Mouse (Mus musculus) NIH3T3 (cell line): ENCODE data around the gene Bbof1.

Source experiments
- DNase-seq: peaks from one replicate; pipeline ENCODE4 v3.0.0-alpha.2; 2012; ENCODE audit warnings: low read depth

The Bbof1 gene

DNA sequence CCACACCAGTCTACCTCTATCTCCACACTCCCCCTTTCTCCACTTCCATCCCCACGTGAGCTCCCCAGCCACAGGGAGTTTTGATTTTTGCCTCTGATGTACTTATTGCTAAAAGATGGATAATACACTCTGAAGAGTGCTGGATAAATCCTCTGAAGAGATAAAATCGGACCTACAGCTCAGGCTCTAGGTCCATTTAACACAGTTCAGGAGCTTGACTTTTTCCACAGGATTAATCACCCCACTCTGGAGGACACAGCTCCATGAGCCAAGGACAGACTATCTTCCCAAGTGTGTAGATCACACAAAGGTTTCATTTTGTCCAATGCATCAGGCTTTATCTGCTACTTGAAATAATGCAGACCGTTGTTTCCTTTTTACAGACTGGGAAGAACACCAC is 8.8 kb upstream of the Bbof1 start:
- DNase-seq: no peak

DNA sequence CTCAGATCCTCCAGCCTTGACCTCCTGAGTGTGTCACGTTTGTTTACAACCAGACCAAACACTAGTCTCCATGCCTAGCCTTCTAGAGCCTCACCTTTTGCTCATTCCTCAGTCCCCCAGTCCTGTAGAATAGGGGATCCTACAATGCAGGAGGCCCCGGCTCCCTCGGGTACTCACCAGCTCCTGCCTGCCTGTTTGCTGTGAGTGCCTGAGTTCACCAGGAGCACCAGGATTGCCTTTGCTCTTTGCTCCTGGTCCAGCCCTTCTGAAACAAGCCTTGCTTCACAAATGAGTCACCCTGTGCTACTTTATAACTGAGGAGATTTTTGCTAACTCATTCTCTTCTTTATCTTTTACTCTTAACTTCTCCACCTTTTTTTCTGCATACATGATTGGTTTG is 8.2 kb upstream of the Bbof1 start:
- peak; percentile 50 for DNase-seq

DNA sequence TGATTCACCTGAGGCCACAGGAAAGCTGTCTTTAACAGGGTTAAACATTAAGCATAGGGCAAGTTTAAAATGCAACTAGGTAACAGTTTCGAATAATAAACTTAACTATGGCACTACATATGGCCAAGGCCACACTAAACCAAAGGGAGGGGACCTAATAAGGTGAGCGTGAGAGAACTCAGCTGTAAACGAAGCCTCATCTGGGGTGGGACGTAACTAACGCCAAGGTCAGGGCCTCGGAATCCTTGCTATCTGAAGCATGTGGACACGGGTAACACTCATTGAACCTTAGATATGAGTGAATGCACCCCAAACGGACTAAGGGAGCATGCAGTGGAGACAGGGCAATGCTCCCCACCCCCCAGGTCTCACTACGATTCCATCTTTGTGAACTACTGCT is 5.9 kb upstream of the Bbof1 start:
- DNase-seq: no peak

DNA sequence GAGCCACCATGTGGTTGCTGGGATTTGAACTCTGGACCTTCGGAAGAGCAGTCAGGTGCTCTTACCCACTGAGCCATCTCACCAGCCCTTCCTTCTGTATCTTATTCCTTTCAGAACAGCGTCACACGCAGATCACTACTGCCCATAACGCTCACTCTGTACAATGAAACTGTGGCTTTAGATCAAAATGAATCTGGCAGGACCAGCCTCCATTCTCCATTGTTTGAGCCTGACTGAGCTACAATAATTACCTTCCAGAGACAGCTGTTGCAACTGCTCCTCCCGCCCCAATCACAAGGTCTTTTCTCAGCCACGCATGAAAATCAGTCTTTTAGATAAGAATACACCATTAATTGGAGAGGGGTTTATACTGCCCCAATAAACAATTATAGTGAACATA is 4.3 kb upstream of the Bbof1 start:
- DNase-seq: no peak

DNA sequence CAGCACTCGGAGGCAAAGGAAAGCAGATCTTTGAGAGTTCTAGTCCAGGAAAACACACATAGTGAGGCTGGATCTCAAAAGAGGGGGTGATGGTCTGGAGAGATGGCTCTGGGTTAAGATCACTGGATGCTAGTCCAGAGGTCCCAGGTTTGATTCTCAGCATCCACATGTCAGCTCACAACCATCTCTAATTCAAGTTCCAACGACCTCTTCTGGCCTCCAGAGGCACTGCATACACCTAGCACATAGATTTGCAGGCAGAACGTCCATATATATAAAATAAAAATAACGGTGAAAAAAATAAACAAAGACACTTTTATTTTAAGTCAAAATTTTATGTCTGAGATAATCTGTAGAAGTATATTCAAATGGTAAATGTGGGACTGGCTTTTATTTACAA is 1.6 kb upstream of the Bbof1 start:
- no peak for DNase-seq

DNA sequence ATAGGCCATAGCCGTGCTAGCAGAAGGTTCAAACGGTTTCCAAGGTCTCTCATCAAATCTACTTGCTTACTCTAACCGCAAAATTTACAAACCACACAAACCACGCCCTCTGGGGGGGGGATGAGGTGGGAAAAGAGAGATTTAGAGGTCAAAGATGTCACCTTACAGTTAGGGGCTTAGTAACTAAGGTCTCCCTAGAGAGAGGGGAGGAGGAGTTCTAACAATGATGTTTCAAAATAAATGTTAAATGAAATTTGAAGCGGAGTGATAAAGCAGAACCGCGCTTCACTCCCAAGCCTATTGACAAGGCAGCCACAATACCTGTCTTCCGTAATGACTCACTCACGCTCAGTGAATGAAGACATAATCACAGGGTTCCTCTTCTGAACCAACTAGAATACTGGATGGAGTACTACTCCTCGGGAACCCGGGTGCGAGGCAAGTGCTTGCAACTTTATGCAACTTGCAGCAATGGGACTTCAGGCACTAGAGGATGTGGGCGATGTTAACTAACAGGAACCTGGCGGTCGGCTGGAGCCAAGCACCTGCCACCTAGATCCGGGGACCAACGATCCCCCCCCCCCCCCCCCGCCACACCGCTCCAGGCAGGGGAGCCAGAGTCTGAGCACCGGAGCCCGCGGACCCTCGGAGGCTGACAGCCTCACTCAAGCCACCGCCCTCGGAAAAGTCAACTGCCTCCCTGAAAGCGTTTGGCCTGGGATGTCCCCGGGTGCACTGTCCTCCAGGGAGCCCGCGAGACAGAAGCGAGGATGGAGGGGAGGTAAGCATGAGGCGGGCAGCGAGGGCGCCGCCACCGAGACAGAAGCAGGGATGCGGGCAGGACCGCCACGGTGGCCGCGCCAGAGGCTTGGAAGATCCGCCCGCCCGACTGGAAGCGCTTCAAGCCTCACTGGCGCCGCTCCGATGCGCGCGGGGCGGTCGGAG is 725 bp upstream of the Bbof1 start:
- DNase-seq: no peak

DNA sequence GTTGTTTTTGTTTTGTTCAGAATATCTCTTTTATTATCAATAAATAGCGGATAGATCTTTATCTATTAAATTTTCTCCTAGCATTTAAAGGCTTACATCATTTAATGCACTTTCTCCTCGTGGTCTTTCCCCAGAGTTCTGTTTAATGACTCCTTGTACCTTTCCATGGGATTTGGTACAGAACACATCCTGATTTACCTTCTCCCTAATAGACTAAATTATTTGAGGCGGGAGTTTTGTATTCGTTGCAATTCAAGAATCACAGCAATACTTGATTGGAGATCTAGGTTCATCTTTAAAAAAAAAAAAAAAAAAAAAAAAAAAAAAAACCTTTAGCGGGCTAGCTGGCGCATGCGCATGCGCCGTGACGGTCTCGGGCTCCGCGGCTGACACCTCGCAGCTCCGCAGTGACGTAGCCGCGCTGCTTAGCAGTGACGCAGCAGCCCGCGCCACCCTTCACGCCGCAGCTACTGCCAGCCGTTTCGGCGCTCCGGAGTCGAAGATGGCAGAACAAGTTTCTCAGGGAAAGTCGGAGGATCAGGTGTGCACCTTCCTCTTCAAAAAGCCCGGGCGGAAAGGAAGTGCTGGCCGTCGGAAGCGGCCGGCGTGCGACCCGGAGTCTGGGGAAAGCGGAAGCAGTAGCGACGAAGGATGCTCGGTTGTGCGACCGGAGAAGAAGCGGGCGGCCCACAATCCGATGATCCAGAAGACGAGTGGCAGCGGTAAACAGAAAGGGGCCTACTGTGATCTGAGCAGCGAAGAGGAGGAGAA is 8.1 kb downstream of the Bbof1 start, which contains the start of gene Rnf113a2:
Gene Rnf113a2, plus strand, starts transcription at position 363 of the 771 bp plus-strand sequence.
- DNase-seq: peak; percentile 93

DNA sequence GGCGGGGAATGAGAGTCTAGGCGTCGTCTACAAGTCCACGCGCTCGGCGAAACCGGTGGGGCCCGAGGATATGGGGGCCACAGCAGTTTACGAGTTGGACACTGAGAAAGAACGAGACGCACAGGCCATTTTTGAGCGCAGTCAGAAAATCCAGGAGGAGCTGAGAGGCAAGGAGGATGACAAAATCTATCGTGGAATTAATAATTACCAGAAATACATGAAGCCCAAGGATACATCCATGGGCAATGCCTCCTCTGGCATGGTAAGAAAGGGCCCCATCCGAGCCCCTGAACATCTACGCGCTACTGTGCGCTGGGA is 8.7 kb downstream of the Bbof1 start:
- DNase-seq: no peak

DNA sequence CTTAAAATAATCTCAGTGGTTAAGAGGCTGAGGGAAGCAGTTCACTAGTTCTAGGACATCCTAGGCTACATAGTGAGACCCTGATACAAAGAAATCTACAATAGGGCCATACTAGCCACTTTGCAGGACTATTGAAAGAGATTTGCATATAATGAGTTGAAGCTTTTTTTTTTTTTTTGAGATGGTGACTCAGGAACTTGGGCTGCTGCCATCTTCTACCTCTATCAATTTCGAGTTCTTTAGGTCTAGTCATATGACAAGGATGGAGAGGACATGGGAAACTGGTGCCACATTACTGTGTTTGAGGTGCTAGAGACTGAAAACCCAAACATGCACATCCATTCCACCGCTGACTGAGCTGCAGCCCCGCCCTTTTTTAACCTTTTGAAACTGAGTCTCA is 15.1 kb downstream of the Bbof1 start:
- DNase-seq: peak; percentile 46

DNA sequence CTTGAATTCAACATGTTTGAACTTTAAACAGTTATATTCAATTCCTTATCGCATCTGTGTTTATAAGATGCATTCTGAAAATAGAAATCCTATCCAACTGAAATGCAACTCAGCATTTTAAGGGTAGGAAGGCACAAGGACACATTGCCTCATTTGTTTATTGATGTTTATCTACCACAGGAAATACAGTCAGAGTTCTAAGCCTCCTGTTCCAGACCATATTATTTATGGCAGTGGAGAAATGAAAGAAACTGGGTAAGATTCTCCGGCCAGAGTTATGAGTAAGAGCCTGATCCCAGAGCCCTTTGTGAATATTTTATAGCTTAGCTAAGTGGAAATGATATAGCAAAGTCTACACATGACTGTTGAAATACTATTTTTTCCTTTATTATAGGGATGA is 21.0 kb downstream of the Bbof1 start:
- DNase-seq: peak; percentile 30

DNA sequence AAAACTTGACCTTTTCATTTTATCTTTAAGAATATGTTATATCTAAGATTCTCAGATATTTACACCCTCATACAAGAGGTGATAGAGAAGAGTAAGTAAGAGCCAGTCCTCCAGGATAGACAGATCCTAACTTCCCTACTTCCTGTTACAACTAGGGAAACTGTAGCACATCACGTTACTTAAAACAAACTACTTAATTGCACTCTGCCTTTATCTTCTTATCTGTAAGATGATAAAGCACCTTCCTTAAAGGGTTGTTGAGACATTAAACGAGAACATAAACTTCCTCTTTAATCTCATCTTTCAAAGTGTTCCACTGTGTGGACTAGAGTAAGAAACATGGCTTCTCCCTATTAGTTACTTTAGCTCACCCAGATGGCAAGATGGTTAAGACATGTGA is 29.8 kb downstream of the Bbof1 start:
- no peak for DNase-seq

DNA sequence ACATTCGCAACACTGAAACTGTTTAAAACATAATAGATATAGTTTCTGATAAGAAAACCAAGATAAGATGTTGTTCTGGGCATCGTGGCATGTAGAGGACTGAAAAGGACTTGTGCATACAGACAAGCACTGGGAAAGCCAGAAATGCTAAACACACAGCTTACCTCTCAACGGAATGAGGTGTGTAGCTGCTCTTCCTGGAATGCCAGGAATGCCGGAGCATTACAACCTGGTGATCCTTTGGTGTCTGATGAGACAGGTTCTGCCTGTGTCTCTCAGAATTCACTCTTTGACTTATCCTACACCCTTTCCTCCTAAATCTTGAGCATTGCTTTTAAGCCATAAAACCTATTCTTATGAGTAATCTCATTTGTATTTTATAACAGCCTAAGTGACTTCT is 33.7 kb downstream of the Bbof1 start:
- DNase-seq: no peak

DNA sequence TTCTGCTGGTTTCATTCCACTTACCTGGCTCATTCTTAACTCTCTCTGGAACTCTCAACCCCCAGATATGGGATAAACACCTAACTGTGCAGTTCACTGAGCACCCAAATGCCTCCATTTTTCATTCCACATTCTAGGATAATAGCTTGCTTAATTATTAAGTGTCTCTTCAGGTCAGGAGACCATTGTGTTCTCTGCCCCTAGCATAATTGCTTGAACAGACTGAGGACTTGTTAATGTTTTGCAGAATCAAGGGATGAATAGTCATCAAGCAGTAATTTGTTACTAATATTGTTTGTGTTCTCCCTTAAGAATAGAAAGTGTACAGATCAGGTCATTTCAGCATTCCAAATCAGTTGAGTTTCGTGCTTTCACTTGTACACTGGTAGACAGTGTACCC is 38.5 kb downstream of the Bbof1 start:
- DNase-seq: no peak

DNA sequence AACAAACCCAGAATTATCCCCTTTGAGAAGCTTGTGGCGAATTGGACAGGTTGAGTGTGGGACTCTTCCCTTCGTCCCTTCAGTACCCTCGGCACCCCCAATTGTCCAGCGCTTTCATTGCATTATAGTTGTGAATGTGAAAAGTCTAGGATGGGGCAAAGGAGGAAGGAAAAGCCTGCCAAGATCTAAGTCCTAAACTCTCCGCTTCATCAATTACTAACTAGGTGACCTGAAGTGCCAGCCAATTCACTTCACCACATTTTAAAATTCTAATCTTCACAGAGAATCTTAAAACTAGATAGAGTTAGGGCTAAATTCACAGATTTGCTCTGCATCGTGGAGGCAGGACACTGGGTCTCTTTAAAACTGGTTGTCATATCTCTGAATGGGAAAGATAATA is 39.3 kb downstream of the Bbof1 start:
- no peak for DNase-seq

DNA sequence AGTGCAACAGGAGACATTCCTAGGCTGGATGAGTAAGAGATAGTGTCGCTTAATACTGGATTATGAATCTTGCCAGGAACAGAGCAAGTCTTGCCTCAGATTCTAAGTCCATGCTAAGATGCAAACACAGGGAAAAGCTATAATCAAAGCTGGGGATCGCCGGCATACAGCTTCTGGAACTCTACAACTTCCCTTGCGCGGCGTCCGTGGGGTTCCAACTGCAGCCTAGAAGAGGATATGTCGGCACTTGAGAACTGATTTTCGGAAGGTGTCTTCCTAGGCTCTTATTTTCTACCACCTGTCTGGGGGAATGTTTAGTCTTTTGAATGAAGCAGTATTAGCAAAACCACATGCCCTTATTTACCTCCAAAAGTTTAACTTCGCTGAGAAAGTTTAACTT is 41.0 kb downstream of the Bbof1 start:
- no peak for DNase-seq

DNA sequence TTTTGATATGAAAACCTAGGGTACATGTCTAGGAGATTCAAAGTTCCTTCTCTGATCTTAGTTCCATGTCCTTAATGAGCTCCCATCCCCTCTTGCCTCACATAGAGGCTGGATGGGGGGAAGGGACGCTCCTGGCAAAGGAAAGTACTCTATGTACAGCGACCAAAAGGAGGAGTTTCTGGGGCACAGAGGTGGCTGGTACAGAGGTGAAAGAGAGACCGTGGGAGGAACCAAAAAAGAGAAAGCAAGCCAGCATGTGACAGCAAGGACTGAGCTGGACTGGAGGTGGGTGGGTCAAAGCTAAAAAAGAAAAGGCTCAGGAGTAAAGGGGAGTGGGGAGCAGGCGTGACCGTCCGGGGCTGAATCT is 41.5 kb downstream of the Bbof1 start:
- peak; percentile 29 for DNase-seq

DNA sequence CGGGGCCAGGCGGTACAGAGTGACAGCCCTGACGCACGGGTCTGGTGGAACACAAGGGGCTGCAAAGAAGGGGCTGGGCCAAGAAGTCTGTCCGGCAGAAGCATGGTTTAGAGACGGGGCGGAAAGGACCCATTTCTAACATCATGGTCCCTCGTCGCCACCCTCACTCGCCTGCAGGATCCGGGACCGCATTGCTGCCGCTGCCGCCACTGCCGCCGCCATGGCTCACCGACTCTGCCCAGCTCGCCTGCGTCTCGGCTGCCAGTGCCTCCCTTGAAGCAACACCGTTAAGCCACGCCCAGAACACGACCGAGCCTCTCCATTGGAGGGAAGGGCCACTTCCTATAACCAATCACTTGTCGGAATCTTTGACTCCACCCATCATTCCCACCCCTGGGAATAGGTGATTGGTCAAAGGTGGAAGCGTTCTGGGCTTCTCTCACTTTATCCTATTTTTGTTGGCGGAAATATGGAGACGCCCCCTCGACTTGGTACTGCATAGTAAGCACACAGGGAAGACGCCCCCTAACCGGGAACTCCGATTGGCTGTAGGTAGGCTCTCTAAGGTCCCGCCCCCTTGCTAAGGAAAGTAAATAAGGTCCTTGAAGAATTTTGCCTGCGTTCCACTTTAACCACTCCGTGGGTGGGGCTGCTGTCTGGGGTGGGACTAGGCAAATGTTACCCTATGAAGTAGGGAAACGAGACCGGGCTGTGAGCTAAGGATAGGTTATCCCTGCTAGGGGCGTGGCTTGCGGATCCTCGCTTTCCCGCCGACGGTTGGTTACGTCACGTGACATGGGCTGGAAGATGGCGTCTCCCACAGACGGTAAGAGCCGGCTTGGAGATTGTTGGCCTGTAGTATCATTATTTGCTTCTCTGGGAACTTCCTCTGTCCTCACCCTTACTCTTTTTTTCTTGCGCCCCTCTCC is 42.1 kb downstream of the Bbof1 start, which contains the start of the genes Aldh6a1 and Lin52:
Gene Aldh6a1, minus strand, starts transcription at position 287 of the 929 bp plus-strand sequence.
Gene Lin52, plus strand, starts transcription at position 705 of the 929 bp plus-strand sequence.
- peak; percentile 100 for DNase-seq

DNA sequence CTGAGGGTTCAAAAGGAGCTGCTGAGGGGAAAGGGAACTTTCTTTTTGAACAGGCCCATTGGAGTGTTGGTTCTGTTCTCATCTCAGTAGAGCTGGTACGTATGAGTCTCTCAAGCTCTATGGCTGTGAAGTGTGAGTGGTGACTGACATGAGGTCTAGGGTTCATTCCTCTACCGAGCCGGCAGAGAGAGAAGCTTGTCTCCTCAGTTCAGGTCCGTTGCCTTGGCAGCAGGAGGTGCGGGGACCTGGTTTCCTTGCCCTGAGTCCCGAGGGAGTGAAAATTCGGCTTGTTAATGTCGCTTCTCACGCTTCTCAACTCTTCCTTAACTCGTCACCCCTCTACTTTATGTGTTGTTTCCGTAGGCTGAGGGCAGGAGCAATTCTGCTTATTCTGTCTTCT is 42.9 kb downstream of the Bbof1 start:
- DNase-seq: no peak

DNA sequence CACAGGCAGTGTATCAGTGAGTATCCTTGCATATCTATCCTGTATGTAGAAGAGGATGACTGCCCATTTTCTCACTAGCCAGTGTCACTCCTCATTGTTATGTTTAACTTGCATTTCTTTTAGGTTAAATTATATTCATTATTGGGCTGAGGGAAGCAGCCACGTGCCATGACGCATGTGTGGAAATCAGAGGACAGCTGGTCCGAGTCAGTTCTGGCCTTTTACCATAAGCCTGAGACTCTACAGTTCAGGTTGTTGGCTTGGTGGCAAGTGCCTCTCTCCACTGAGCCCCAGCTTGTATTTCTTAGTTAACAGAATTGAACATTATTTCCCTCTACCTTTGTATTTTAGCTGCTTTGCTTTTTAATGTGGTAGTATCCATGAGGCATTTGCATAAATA is 48.0 kb downstream of the Bbof1 start:
- DNase-seq: no peak

DNA sequence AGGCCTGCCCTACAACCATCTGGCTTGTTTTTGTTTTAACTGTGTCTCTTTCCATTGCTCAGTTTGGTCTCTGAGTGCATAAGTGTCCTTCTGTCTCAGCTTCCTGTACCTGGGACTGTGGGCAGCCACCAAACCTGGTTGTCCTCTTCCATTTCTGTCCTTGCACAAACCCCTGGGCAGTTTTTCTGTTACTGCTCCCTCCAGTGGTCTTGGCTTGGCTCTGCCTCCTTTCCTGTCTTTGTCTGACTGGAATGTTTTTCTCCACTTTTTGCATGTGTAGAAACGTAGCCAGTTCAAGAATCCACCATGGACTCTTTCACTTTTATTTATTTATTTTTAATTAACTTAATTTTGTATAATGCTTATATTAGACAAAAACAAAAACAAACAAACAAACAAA is 51.0 kb downstream of the Bbof1 start:
- DNase-seq: no peak

DNA sequence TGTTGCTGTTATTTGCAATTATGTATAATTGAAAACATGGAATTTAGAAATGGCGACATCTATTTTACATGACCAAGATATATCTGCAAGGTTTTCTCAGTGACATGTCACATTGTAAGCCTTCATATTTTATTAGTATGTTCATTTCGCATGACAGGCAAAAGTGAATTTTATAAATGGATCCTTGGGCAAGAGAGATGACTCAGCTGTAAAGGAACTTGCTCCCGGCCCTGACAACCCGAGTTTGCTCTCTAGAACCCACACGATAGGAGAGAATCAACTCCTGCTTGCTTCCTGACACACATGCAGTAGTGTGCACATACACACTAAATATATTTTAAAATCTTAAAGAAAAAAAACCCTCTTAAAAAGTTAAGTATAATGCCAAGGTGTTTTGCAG is 52.5 kb downstream of the Bbof1 start:
- DNase-seq: peak; percentile 72

DNA sequence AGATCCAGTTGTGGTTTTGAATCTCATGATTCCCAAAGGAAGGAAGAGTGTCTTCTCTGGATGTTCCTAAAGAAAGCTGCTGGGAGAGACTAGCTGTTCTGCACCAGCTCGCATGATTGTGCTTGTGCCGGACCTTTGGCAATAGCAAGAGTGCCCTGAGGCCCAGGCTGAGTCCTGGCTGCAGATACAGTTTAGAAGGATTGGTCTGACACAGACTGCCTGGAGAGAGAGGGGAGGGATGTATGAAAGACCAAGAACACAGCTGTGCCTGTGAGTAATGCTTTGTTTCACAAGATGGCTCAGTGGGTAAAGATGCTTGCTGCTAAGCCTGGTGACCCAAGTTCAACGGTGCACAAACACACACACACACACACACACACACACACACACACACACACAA is 54.0 kb downstream of the Bbof1 start:
- DNase-seq: peak; percentile 73
